Mouse (Mus musculus) cerebellum, adult 2 months (tissue): ENCODE results near the gene Hmox2. TPM values are rescaled to one million over a fixed set of nuclear protein-coding genes. Genes with fewer than 3 reads are reported as not detected.
"Not testable (repeated sequence)": the region's sequence is repeated elsewhere in the genome, so short reads cannot be mapped to it uniquely, and the experiment has no call there.

Source experiments
- DNase-seq, 2 experiments: peaks; one replicate each; pipeline ENCODE4 v3.0.0; 2021
- H3K27ac ChIP-seq: fragments of 200-500 bp; 2 replicates; pipeline ENCODE4 v1.5.1; 2012; ENCODE audit warnings: low read length, control low read depth, inconsistent platforms; ENCODE audit not compliant: insufficient read depth
- H3K27me3 ChIP-seq: fragments of 200-500 bp; 2 replicates; pipeline ENCODE4 v1.6.1; 2012; ENCODE audit warnings: inconsistent platforms, mild to moderate bottlenecking, low read length, moderate library complexity; ENCODE audit not compliant: control insufficient read depth, insufficient read depth
- H3K4me1 ChIP-seq: fragments of 200-500 bp; 2 replicates; pipeline ENCODE4 v1.6.1; 2011; ENCODE audit warnings: low read length; ENCODE audit not compliant: control insufficient read depth, insufficient read depth
- H3K4me3 ChIP-seq: fragments of 200-500 bp; replicated peaks from 2 replicates; pipeline ENCODE3; 2011; ENCODE audit warnings: mild to moderate bottlenecking, low read depth, low read length, control low read depth; ENCODE audit not compliant: insufficient read depth
- CTCF ChIP-seq: fragments of 200-500 bp; IDR thresholded peaks from 2 replicates; pipeline ENCODE4 v1.5.1; 2011; ENCODE audit warnings: low read depth, mild to moderate bottlenecking, control low read depth, low read length, moderate library complexity, borderline replicate concordance; ENCODE audit not compliant: insufficient read depth
- POLR2A ChIP-seq: fragments of 200-500 bp; IDR thresholded peaks from 2 replicates; pipeline ENCODE4 v1.6.1; 2011; ENCODE audit warnings: low read length, control low read depth, borderline replicate concordance; ENCODE audit not compliant: insufficient read depth
- WGBS: fragments of 180-500 bp; shearing (Covaris S2); methylation state at CpG from one replicate; pipeline ENCODE4 v1.1.7; 2018; 5-methylcytosine and 5-hydroxymethylcytosine counted together
- polyA plus RNA-seq: library from polyadenylated mRNA; depleted of rRNA; stranded (reverse); fragments of >200 nt; gene quantifications from 2 replicates; pipeline ENCODE4 v1.2.3, GENCODE M21; 2012

The Hmox2 gene
- polyA plus RNA-seq, 1 experiment: 135 TPM

GRCm38 (mm10) chr16:4727526-4727925 is 1.4 kb downstream of the Hmox2 start:
- TF ChIP-seq POLR2A: no peak
- no peak for TF ChIP-seq CTCF
- H3K27ac ChIP-seq: no peak overlapping the region
- no peak overlapping the region for H3K4me3 ChIP-seq
- no peak for DNase-seq
- H3K27me3 ChIP-seq: no peaks in the 10 kb centered on the region
- WGBS: 96% methylated on average over 1 of the region's 1 CpGs
- no peaks in the 10 kb centered on the region; the same call in 1 of the 2 replicates for H3K4me1 ChIP-seq

GRCm38 (mm10) chr16:4727963-4728362 is 1.8 kb downstream of the Hmox2 start:
- DNase-seq: no peak
- no peak overlapping the region for H3K4me3 ChIP-seq
- TF ChIP-seq POLR2A (no peak), CTCF (no peak)
- H3K27me3 ChIP-seq: no peaks in the 10 kb centered on the region
- H3K4me1 ChIP-seq: no peaks in the 10 kb centered on the region; the same call in 1 of the 2 replicates
- 78% methylated on average over 1 of the region's 1 CpGs for WGBS
- no peak overlapping the region for H3K27ac ChIP-seq

GRCm38 (mm10) chr16:4730776-4731358 is 4.7 kb downstream of the Hmox2 start:
- WGBS: 67% methylated on average over 3 of the region's 3 CpGs
- no peak overlapping the region for H3K4me3 ChIP-seq
- H3K27me3 ChIP-seq: no peaks in the 10 kb centered on the region
- TF ChIP-seq POLR2A (no peak), CTCF (no peak)
- no peaks in the 10 kb centered on the region; the same call in 1 of the 2 replicates for H3K4me1 ChIP-seq
- no peak overlapping the region for H3K27ac ChIP-seq
- no peak for DNase-seq

- WGBS: 90% methylated on average over 2 of the region's 2 CpGs
- Histone ChIP-seq H3K27ac (no peak overlapping the region), H3K4me1 (no peaks in the 10 kb centered on the region), H3K4me3 (no peak overlapping the region), H3K27me3 (no peaks in the 10 kb centered on the region)
- DNase-seq: no peak
- TF ChIP-seq CTCF (no peak), POLR2A (no peak)
Observed at GRCm38 (mm10) chr16:4736262-4736661, 10.1 kb downstream of the Hmox2 start.

GRCm38 (mm10) chr16:4739994-4740393 is 13.8 kb downstream of the Hmox2 start:
- no peaks in the 10 kb centered on the region for H3K27me3 ChIP-seq
- 92% methylated on average over 2 of the region's 2 CpGs for whole genome bisulfite sequencing
- no peaks in the 10 kb centered on the region for H3K4me1 ChIP-seq
- H3K4me3 ChIP-seq: no peak overlapping the region
- no peak overlapping the region for H3K27ac ChIP-seq
- no peak for DNase-seq
- TF ChIP-seq CTCF: no peak
- TF ChIP-seq POLR2A: no peak

GRCm38 (mm10) chr16:4742186-4742585 is 16.0 kb downstream of the Hmox2 start:
- no peaks in the 10 kb centered on the region for H3K4me1 ChIP-seq
- no peak overlapping the region for H3K27ac ChIP-seq
- TF ChIP-seq POLR2A: no peak
- no peak for TF ChIP-seq CTCF
- no peak for DNase-seq
- WGBS: 94% methylated on average over 1 of the region's 1 CpGs
- no peaks in the 10 kb centered on the region for H3K27me3 ChIP-seq
- no peak overlapping the region for H3K4me3 ChIP-seq

- TF ChIP-seq POLR2A (no peak), CTCF (no peak)
- Histone ChIP-seq H3K4me1 (no peaks in the 10 kb centered on the region), H3K4me3 (no peak overlapping the region), H3K27ac (no peak overlapping the region), H3K27me3 (no peaks in the 10 kb centered on the region)
- no peak for DNase-seq
- WGBS: 94% methylated on average over 3 of the region's 3 CpGs
Observed at GRCm38 (mm10) chr16:4752155-4752554, 26.0 kb downstream of the Hmox2 start.

- DNase-seq: no peak
- WGBS: 89% methylated on average over 3 of the region's 3 CpGs
- Histone ChIP-seq H3K27ac (no peak overlapping the region), H3K4me1 (no peaks in the 10 kb centered on the region; the same call in 1 of the 2 replicates), H3K27me3 (no peaks in the 10 kb centered on the region), H3K4me3 (no peak overlapping the region)
- TF ChIP-seq POLR2A: no peak
Observed at GRCm38 (mm10) chr16:4754045-4754444, 27.9 kb downstream of the Hmox2 start.

GRCm38 (mm10) chr16:4756660-4757335 is 30.6 kb downstream of the Hmox2 start:
- not testable (repeated sequence) for H3K27me3 ChIP-seq, H3K4me1 ChIP-seq, DNase-seq
- WGBS: 3% methylated on average over 42 of the region's 42 CpGs
- H3K27ac ChIP-seq: peak overlapping the region; percentile 75; the same call in 1 of the 2 replicates
- H3K4me3 ChIP-seq: peak overlapping the region; percentile 64
